ENCODE assay signal across 21 mouse cellular contexts in genomic region chr14:38547257-38547656, GRCm38 (mm10).
A peak's percentile ranks its signal among the peaks of the same experiment; 100 is the strongest.
DNase-seq lines count a peak whose midpoint lies in the region; ATAC-seq and TF ChIP-seq lines count a peak whose summit lies in the region.
"Had no signal": no experiment of that assay in that cellular context is flagged by ENCODE, and none has a peak within 500 bp of the region (broad histone marks: within the 10 kb centered on the region; RNA-seq: fewer than 3 reads in every experiment).

No protein-coding gene starts in this region.

- no peak for ATAC-seq in forebrain, embryonic 14.5 days
- ATAC-seq in forebrain, embryonic 13.5 days: no peak
- ATAC-seq in hindbrain, postnatal 0 days: no peak
- ATAC-seq in hindbrain, embryonic 13.5 days (ENCODE audit: low FRiP score): no peak
- no peak for ATAC-seq in midbrain, postnatal 0 days (ENCODE audit: low FRiP score)
- ATAC-seq in midbrain, embryonic 16.5 days: no peak
- ATAC-seq: activated CD4-positive, CD25-positive, alpha-beta regulatory T cell, adult 4 months; CD4-positive, CD25-positive, alpha-beta regulatory T cell, adult 4 months; forebrain, embryonic 16.5 days; Patski had no signal

- H3K9me3 ChIP-seq in forebrain, embryonic 14.5 days (replicated peaks; ENCODE audit: control insufficient read depth, low read length): no peaks in the 10 kb centered on the region
- H3K9me3 ChIP-seq in forebrain, embryonic 13.5 days (replicated peaks): no peaks in the 10 kb centered on the region
- no peaks in the 10 kb centered on the region for H3K9me3 ChIP-seq in hindbrain, postnatal 0 days (ENCODE audit: low read length)
- H3K9me3 ChIP-seq in hindbrain, embryonic 13.5 days: no peaks in the 10 kb centered on the region
- no peaks in the 10 kb centered on the region for H3K9me3 ChIP-seq in midbrain, postnatal 0 days (ENCODE audit: low read length)
- H3K9me3 ChIP-seq in midbrain, embryonic 16.5 days (replicated peaks; ENCODE audit: control insufficient read depth, low read length, poor library complexity, severe bottlenecking): no peaks in the 10 kb centered on the region
- H3K9me3 ChIP-seq: G1E had no signal

- no peak overlapping the region for H3K27ac ChIP-seq in forebrain, embryonic 14.5 days (ENCODE audit: low read depth, low read length)
- no peak overlapping the region for H3K27ac ChIP-seq in forebrain, embryonic 13.5 days
- H3K27ac ChIP-seq in hindbrain, postnatal 0 days: no peak overlapping the region
- no peak overlapping the region for H3K27ac ChIP-seq in hindbrain, embryonic 13.5 days
- H3K27ac ChIP-seq in midbrain, postnatal 0 days (ENCODE audit: low read depth, low read length): no peak overlapping the region
- H3K27ac ChIP-seq in midbrain, embryonic 16.5 days (ENCODE audit: low read length): no peak overlapping the region
- H3K27ac ChIP-seq: embryonic facial prominence, embryonic 10.5 days; heart, embryonic 13.5 days had no signal

- no peak overlapping the region for H3K4me3 ChIP-seq in forebrain, embryonic 14.5 days (ENCODE audit: low read depth, low read length)
- H3K4me3 ChIP-seq in forebrain, embryonic 13.5 days: no peak overlapping the region
- H3K4me3 ChIP-seq in hindbrain, postnatal 0 days (ENCODE audit: low read length): no peak overlapping the region
- no peak overlapping the region for H3K4me3 ChIP-seq in hindbrain, embryonic 13.5 days
- H3K4me3 ChIP-seq in midbrain, postnatal 0 days (ENCODE audit: low read depth, low read length): no peak overlapping the region
- no peak overlapping the region for H3K4me3 ChIP-seq in midbrain, embryonic 16.5 days (ENCODE audit: low read depth, low read length)
- H3K4me3 ChIP-seq: embryonic facial prominence, embryonic 10.5 days; heart, embryonic 13.5 days had no signal

- peak; percentile 10 for DNase-seq in forebrain, embryonic 14.5 days (ENCODE audit: low spot score)
- peak; percentile 8 for DNase-seq in hindbrain, postnatal 0 days (ENCODE audit: low spot score)
- peak; percentile 26 for DNase-seq in midbrain, postnatal 0 days (ENCODE audit: low spot score)
- peak; percentile 14 for DNase-seq in retina, postnatal 7 days (ENCODE audit: low read depth, low spot score)
- DNase-seq in spleen, adult 12 weeks (ENCODE audit: low spot score): no peak
- DNase-seq: adrenal gland, postnatal 14 days; B cell, adult 2 months; cerebellum, adult 2 months; cerebellum, postnatal 10 days; gastrocnemius, postnatal 36 days; heart, postnatal 36 days had no signal

- TF ChIP-seq CTCF in hindbrain, postnatal 0 days (IDR thresholded peaks at IDR 0.05; ENCODE audit: low read depth): no peak
- no peak for TF ChIP-seq CTCF in midbrain, postnatal 0 days (IDR thresholded peaks at IDR 0.05)

- no peaks in the 10 kb centered on the region for H3K4me1 ChIP-seq in forebrain, embryonic 14.5 days (ENCODE audit: control insufficient read depth, insufficient read depth, low read length)
- H3K4me1 ChIP-seq in forebrain, embryonic 13.5 days: peaks cover 4% of the 10 kb centered on the region; the same call in 1 of the 2 replicates
- no peaks in the 10 kb centered on the region for H3K4me1 ChIP-seq in hindbrain, postnatal 0 days (ENCODE audit: insufficient read depth, low read length)
- H3K4me1 ChIP-seq in hindbrain, embryonic 13.5 days (replicated peaks): no peaks in the 10 kb centered on the region
- no peaks in the 10 kb centered on the region for H3K4me1 ChIP-seq in midbrain, postnatal 0 days (ENCODE audit: insufficient read depth, low read length)
- peaks cover 2% of the 10 kb centered on the region; the same call in 1 of the 2 replicates for H3K4me1 ChIP-seq in midbrain, embryonic 16.5 days (ENCODE audit: control insufficient read depth, insufficient read depth, low read length)
- H3K4me1 ChIP-seq: embryonic facial prominence, embryonic 10.5 days; heart, embryonic 13.5 days had no signal

- no peak overlapping the region for H3K4me2 ChIP-seq in forebrain, embryonic 14.5 days (ENCODE audit: low read length)
- no peak overlapping the region for H3K4me2 ChIP-seq in forebrain, embryonic 13.5 days
- no peak overlapping the region for H3K4me2 ChIP-seq in hindbrain, postnatal 0 days (ENCODE audit: low read depth, low read length)
- H3K4me2 ChIP-seq in hindbrain, embryonic 13.5 days: no peak overlapping the region
- H3K4me2 ChIP-seq in midbrain, postnatal 0 days (ENCODE audit: low read depth, low read length, poor library complexity, severe bottlenecking): no peak overlapping the region
- H3K4me2 ChIP-seq in midbrain, embryonic 16.5 days (ENCODE audit: low read length): no peak overlapping the region
- H3K4me2 ChIP-seq: heart, embryonic 13.5 days had no signal

- H3K27me3 ChIP-seq in forebrain, embryonic 14.5 days (replicated peaks; ENCODE audit: control insufficient read depth, insufficient read depth, low read length): no peaks in the 10 kb centered on the region
- H3K27me3 ChIP-seq in forebrain, embryonic 13.5 days: no peaks in the 10 kb centered on the region
- no peaks in the 10 kb centered on the region for H3K27me3 ChIP-seq in hindbrain, postnatal 0 days (ENCODE audit: insufficient read depth, low read length)
- no peaks in the 10 kb centered on the region for H3K27me3 ChIP-seq in hindbrain, embryonic 13.5 days
- no peaks in the 10 kb centered on the region for H3K27me3 ChIP-seq in midbrain, postnatal 0 days (ENCODE audit: insufficient read depth, low read length)
- H3K27me3 ChIP-seq in midbrain, embryonic 16.5 days (ENCODE audit: control insufficient read depth, insufficient read depth, low read depth, low read length): no peaks in the 10 kb centered on the region
- H3K27me3 ChIP-seq: heart, embryonic 13.5 days; Patski had no signal

- H3K9ac ChIP-seq in forebrain, embryonic 14.5 days (ENCODE audit: low read length): no peak overlapping the region
- no peak overlapping the region for H3K9ac ChIP-seq in forebrain, embryonic 13.5 days
- no peak overlapping the region for H3K9ac ChIP-seq in hindbrain, postnatal 0 days (replicated peaks; ENCODE audit: low read length)
- H3K9ac ChIP-seq in hindbrain, embryonic 13.5 days: no peak overlapping the region
- H3K9ac ChIP-seq in midbrain, postnatal 0 days (replicated peaks; ENCODE audit: low read length, poor library complexity, severe bottlenecking): no peak overlapping the region
- no peak overlapping the region for H3K9ac ChIP-seq in midbrain, embryonic 16.5 days (ENCODE audit: low read depth, low read length)
- H3K9ac ChIP-seq: heart, embryonic 13.5 days had no signal

- H3K36me3 ChIP-seq in forebrain, embryonic 14.5 days (ENCODE audit: control insufficient read depth, insufficient read depth, low read length): no peaks in the 10 kb centered on the region
- no peaks in the 10 kb centered on the region for H3K36me3 ChIP-seq in forebrain, embryonic 13.5 days (ENCODE audit: poor library complexity, severe bottlenecking)
- no peaks in the 10 kb centered on the region for H3K36me3 ChIP-seq in hindbrain, postnatal 0 days (ENCODE audit: insufficient read depth, low read length)
- no peaks in the 10 kb centered on the region for H3K36me3 ChIP-seq in hindbrain, embryonic 13.5 days
- no peaks in the 10 kb centered on the region for H3K36me3 ChIP-seq in midbrain, postnatal 0 days (ENCODE audit: insufficient read depth, low read length)
- H3K36me3 ChIP-seq in midbrain, embryonic 16.5 days (ENCODE audit: control insufficient read depth, insufficient read depth, low read length): no peaks in the 10 kb centered on the region
- H3K36me3 ChIP-seq: embryonic facial prominence, embryonic 10.5 days; G1E; heart, embryonic 13.5 days had no signal

- WGBS in forebrain, embryonic 14.5 days: 50% methylated on average over 2 of the region's 2 CpGs
- 52% methylated on average over 2 of the region's 2 CpGs for WGBS in forebrain, embryonic 13.5 days
- 60% methylated on average over 2 of the region's 2 CpGs for whole genome bisulfite sequencing in hindbrain, postnatal 0 days
- WGBS in hindbrain, embryonic 13.5 days: 73% methylated on average over 2 of the region's 2 CpGs
- WGBS in midbrain, postnatal 0 days: 38% methylated on average over 2 of the region's 2 CpGs
- 52% methylated on average over 2 of the region's 2 CpGs for WGBS in midbrain, embryonic 16.5 days
